Mouse (Mus musculus): Measurements from ENCODE around the gene Nxph2.
"Not testable (repeated sequence)": the region's sequence is repeated elsewhere in the genome, so short reads cannot be mapped to it uniquely, and the experiment has no call there.

The Nxph2 gene

DNA sequence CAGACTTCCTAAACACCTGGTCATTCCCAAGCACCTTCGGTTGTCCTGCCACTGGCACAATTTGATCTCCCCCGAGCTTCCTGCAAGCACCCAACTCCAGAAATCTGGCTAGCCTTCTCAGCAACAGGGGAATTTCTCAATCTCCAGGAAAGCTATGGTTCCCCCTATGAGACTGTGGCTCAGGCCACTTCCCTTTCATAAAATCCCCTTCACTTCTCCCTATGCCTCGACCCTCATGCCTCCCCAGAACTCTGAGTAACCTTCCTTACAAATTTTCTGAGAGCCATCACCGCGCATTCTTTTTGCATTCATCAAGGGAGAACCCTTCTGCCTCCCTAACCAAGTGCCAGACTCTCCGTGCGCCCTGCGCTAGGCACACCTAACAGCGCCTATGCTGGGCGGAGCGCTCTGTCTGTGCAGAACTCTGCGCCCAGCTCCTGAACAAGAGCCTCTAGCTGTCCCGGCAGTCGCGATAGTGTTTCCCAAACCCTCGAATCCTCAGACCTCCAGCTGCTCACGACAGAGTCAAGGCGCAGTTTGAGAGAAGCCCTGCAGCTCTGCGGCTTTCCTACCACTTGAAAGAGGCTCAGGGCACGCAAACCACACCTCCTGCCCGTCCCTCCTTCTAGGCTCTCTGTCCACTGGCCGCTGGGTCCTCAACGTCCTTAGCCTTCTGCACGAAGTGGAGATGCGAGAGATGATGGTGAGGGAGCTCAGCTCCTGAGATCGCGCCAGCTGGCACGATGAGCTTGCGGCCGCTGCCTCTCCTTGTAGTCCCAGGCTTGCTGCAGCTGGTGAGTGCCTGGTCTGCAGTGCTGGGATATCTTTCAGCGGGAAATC is at the start of gene Nxph2:
Gene Nxph2, plus strand, starts transcription at position 501 of the 840 bp plus-strand sequence.
- no peak for DNase-seq (ENCODE audit: low read depth, low spot score)

DNA sequence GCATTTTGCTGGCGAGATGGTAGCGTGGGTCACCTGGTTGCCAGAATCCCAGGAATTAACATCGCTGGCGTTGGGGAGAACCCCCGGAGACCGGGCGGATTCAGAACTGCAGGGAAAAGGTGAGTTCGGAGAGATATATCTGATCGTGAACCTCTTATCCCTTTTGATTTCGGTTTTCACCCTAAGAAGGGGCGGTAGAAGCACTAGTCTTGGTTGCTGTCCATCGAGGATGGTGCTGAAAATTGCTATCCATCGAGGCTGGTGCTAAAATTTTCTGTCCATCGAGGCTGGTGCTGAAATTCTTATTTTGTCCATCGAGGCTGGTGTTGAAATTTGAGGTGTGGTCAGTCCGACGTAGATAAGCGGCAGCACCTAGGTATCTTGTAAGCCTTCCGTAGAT is 30.1 kb upstream of the Nxph2 start:
- DNase-seq (ENCODE audit: low read depth, low spot score) = not testable (repeated sequence)

DNA sequence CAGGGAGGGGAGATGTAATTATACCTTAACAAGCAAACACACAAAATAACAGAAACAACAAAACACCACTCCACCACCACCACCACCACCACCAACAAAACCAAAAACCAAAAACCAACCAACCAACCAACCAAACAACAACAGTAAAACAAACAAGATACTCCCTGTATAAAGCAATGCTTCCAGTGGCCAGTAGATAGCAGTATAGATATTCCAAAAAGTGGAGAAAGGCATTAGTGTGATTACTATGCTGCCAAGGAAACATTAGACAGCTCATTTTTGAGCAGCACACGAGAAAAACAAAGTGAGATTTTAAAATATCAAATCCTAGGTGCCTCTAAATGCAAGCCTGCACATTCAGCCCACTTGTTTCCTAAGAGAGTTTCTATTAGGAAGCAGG is 6.2 kb upstream of the Nxph2 start:
- no peak for DNase-seq (ENCODE audit: low read depth, low spot score)

Measured in brain, embryonic 18.5 days (tissue).